Mouse (Mus musculus) limb, embryonic 15.5 days (tissue): Measurements from ENCODE around the gene Dsp. TPM values are rescaled to one million over a fixed set of nuclear protein-coding genes. Genes with fewer than 3 reads are reported as not detected.

Experiments used
- ATAC-seq: fragments of 200-750 bp; cut with Nextera tagmentation; 2 replicates; pipeline ENCODE4 v1.8.0; 2017; ENCODE audit warnings: low read depth, moderate TSS enrichment; ENCODE audit not compliant: insufficient number of reproducible peaks, low FRiP score, low TSS enrichment
- H3K27ac ChIP-seq: fragments of 300-500 bp; sonication (generic); 2 replicates; pipeline ENCODE4 v1.5.1; 2015; ENCODE audit warnings: moderate library complexity, mild to moderate bottlenecking, inconsistent platforms
- H3K27me3 ChIP-seq: fragments of 300-500 bp; sonication (generic); 2 replicates; pipeline ENCODE4 v1.6.1; 2015; ENCODE audit warnings: inconsistent platforms
- H3K36me3 ChIP-seq: fragments of 300-500 bp; sonication (generic); 2 replicates; pipeline ENCODE4 v1.6.1; 2015; ENCODE audit warnings: inconsistent platforms
- H3K4me1 ChIP-seq: fragments of 300-500 bp; sonication (generic); 2 replicates; pipeline ENCODE4 v1.6.1; 2015; ENCODE audit warnings: inconsistent platforms
- H3K4me2 ChIP-seq: fragments of 300-500 bp; sonication (generic); 2 replicates; pipeline ENCODE4 v1.6.1; 2015; ENCODE audit warnings: mild to moderate bottlenecking, inconsistent platforms
- H3K4me3 ChIP-seq: fragments of 300-500 bp; sonication (generic); 2 replicates; pipeline ENCODE4 v1.5.1; 2015; ENCODE audit warnings: mild to moderate bottlenecking, inconsistent platforms
- H3K9ac ChIP-seq: fragments of 300-500 bp; sonication (generic); 2 replicates; pipeline ENCODE4 v1.6.1; 2015; ENCODE audit warnings: inconsistent platforms
- H3K9me3 ChIP-seq: fragments of 300-500 bp; sonication (generic); 2 replicates; pipeline ENCODE4 v1.6.1; 2016; ENCODE audit warnings: inconsistent platforms
- WGBS: fragments of 180-500 bp; shearing (Covaris S2); methylation state at CpG from one replicate; pipeline ENCODE4 v1.1.7; 2015; 5-methylcytosine and 5-hydroxymethylcytosine counted together
- polyA plus RNA-seq: library from polyadenylated mRNA; unstranded; fragments of >200 nt; fragmentation: Nextera tagmentation; extraction: Ambion mirVana; gene quantifications from 2 replicates; pipeline ENCODE4 v1.2.1, GENCODE M21; 2015

Gene Dsp
- polyA plus RNA-seq, 1 experiment from 2014 or later: 65.0 TPM

DNA sequence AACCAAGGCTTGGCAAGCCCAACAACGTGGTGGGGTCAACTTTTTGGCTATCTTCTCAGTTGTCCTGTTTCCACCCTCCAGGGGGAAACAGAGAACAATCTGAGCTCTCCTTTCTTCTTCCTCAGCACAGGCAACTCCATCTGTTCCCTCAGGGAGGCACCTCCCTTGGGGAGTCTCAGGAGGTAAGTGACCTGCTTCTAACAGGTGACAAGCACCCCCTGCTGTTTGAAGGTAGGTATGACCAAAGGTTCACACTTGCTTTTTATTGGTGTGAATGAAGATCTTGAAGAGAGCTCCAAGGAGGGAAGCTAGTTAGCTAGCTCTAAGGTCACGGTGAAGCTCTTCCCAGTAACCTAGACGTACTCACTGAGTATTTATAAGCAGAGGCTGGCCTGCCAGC, 84.3 kb downstream of the Dsp start:
- no peaks in the 10 kb centered on the region for H3K4me1 ChIP-seq
- H3K27me3 ChIP-seq: no peaks in the 10 kb centered on the region
- H3K9me3 ChIP-seq: no peaks in the 10 kb centered on the region
- H3K4me2 ChIP-seq: no peak overlapping the region
- WGBS: 68% methylated on average over 3 of the region's 3 CpGs
- no peak overlapping the region for H3K9ac ChIP-seq
- 0 out of 2 replicates have a peak, but pooled peaks cover 2% of the 10 kb centered on the region for H3K36me3 ChIP-seq
- no peak for ATAC-seq
- H3K27ac ChIP-seq: no peak overlapping the region
- H3K4me3 ChIP-seq: no peak overlapping the region

DNA sequence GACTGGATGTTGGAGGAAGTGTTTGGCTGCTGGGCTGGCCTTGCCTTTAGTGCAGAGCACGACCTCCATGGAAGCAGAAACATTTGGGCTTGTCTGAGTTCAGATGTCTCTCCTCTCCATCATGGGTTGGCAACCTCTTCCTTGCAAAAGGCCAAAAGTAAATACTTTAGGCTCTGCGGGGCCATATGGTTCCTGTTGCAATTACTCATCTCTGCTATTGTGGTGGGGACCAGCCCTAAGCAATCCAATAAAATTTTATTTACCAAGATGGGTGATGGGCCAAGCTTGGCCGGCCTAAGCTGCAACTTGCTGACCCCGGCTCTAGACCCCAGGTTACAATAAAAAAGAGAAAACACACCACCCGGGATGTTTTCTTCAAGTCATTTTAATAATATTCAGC, 97.1 kb downstream of the Dsp start:
- ATAC-seq: no peak
- H3K27ac ChIP-seq: no peak overlapping the region
- H3K27me3 ChIP-seq: no peaks in the 10 kb centered on the region
- H3K36me3 ChIP-seq: no peaks in the 10 kb centered on the region
- H3K4me2 ChIP-seq: no peak overlapping the region
- H3K4me3 ChIP-seq: no peak overlapping the region
- H3K9me3 ChIP-seq: no peaks in the 10 kb centered on the region
- 61% methylated on average over 5 of the region's 5 CpGs for WGBS
- no peaks in the 10 kb centered on the region for H3K4me1 ChIP-seq
- H3K9ac ChIP-seq: no peak overlapping the region

Other genes starting within 250 kb of the Dsp start
- 152 TPM in 2 replicates for gene Ssr1, start 157.1 kb upstream of the Dsp start, polyA plus RNA-seq
- gene Riok1, start 114.3 kb upstream of the Dsp start, polyA plus RNA-seq: 50.8 and 52.0 TPM in 2 replicates
- 0.78 and 1.0 TPM in 2 replicates for gene Cage1, start 114.2 kb upstream of the Dsp start, polyA plus RNA-seq
- 29.8 and 34.3 TPM in 2 replicates for gene Snrnp48, start 53.6 kb downstream of the Dsp start, polyA plus RNA-seq
- 1.3 and 1.4 TPM in 2 replicates for gene Bmp6, start 193.8 kb downstream of the Dsp start, polyA plus RNA-seq